Comparison of ENCODE assay signal across 10 mouse cellular contexts in the genomic region with DNA sequence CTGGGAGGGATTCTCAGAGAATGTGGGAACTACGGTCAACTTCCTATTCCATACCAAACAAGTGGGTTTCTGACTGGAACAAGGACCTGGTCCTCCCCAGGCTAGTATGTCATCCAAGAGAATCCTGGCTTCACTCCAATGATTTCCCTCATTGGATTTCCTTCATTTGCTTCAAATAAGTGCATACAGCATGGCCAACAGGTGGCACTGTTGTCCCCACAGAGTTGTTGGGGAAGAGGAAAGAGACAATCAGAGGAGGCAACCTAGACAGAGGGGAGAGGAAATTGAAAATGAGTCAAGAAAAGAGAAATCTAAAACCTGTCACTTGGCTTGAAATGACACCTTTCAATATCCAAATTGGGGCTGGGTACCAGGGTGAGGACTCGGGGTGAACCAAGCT. TPM values are rescaled to one million over a fixed set of nuclear protein-coding genes. Genes with fewer than 3 reads are reported as not detected.
DNase-seq lines count a peak whose midpoint lies in the region; ATAC-seq and TF ChIP-seq lines count a peak whose summit lies in the region.
"Had no signal": no experiment of that assay in that cellular context is flagged by ENCODE, and none has a peak within 500 bp of the region (broad histone marks: within the 10 kb centered on the region; RNA-seq: fewer than 3 reads in every experiment).

No protein-coding gene starts in this region.

- no peaks in the 10 kb centered on the region for H3K9me3 ChIP-seq in intestine, postnatal 0 days (ENCODE audit: control insufficient read depth)
- H3K9me3 ChIP-seq in intestine, embryonic 16.5 days (ENCODE audit: control insufficient read depth, low read length), result no peaks in the 10 kb centered on the region
- H3K9me3 ChIP-seq in embryonic facial prominence, embryonic 14.5 days (ENCODE audit: control insufficient read depth, low read length), result no peaks in the 10 kb centered on the region
- H3K9me3 ChIP-seq: embryonic facial prominence, embryonic 15.5 days had no signal

- H3ac ChIP-seq in C2C12 (ENCODE audit: control insufficient read depth, insufficient read length, low read depth), result no peak overlapping the region

- no peaks in the 10 kb centered on the region for H3K36me3 ChIP-seq in intestine, postnatal 0 days (ENCODE audit: control insufficient read depth, insufficient read depth)
- H3K36me3 ChIP-seq in intestine, embryonic 16.5 days (ENCODE audit: control insufficient read depth, insufficient read depth, low read length), result no peaks in the 10 kb centered on the region
- peaks cover 15% of the 10 kb centered on the region for H3K36me3 ChIP-seq in C2C12 (ENCODE audit: control insufficient read depth, insufficient read depth)
- H3K36me3 ChIP-seq in embryonic facial prominence, embryonic 14.5 days (ENCODE audit: control insufficient read depth, insufficient read depth, low read length), result no peaks in the 10 kb centered on the region
- H3K36me3 ChIP-seq: embryonic facial prominence, embryonic 15.5 days had no signal

- H3K27me3 ChIP-seq in intestine, postnatal 0 days (replicated peaks; ENCODE audit: control insufficient read depth, insufficient read depth, low read length), result peaks cover 67% of the 10 kb centered on the region
- H3K27me3 ChIP-seq in intestine, embryonic 16.5 days (replicated peaks; ENCODE audit: control insufficient read depth, insufficient read depth, low read length), result peaks cover 41% of the 10 kb centered on the region
- H3K27me3 ChIP-seq in C2C12 (ENCODE audit: control insufficient read depth, insufficient read depth, insufficient read length), result no peaks in the 10 kb centered on the region
- peaks cover 70% of the 10 kb centered on the region for H3K27me3 ChIP-seq in embryonic facial prominence, embryonic 14.5 days (replicated peaks; ENCODE audit: control insufficient read depth, insufficient read depth, low read length)

- WGBS in intestine, postnatal 0 days, result 43% methylated on average over 2 of the region's 2 CpGs
- WGBS in intestine, embryonic 16.5 days, result 46% methylated on average over 2 of the region's 2 CpGs
- WGBS in embryonic facial prominence, embryonic 14.5 days, result 58% methylated on average over 2 of the region's 2 CpGs

- DNase-seq in Muller cell, postnatal 12 days (ENCODE audit: inconsistent ontology term), result peak; percentile 46
- peak; percentile 80 for DNase-seq in embryonic facial prominence, embryonic 14.5 days (ENCODE audit: low spot score)
- peak; percentile 72 for DNase-seq in lung, postnatal 10 days
- DNase-seq in frontal cortex, postnatal 36 days (ENCODE audit: low spot score in 2 of 2), result no peak

- H3K4me2 ChIP-seq in intestine, postnatal 0 days (replicated peaks; ENCODE audit: low read depth), result no peak overlapping the region
- no peak overlapping the region for H3K4me2 ChIP-seq in intestine, embryonic 16.5 days (ENCODE audit: low read depth, low read length)
- no peak overlapping the region for H3K4me2 ChIP-seq in embryonic facial prominence, embryonic 14.5 days (ENCODE audit: low read depth, low read length)
- H3K4me2 ChIP-seq: embryonic facial prominence, embryonic 15.5 days had no signal

- no peaks in the 10 kb centered on the region for H3K4me1 ChIP-seq in intestine, postnatal 0 days (replicated peaks; ENCODE audit: control insufficient read depth, insufficient read depth, low read length)
- 0 out of 2 replicates have a peak, but pooled peaks cover 2% of the 10 kb centered on the region for H3K4me1 ChIP-seq in intestine, embryonic 16.5 days (ENCODE audit: control insufficient read depth, insufficient read depth, low read length)
- H3K4me1 ChIP-seq in embryonic facial prominence, embryonic 14.5 days (ENCODE audit: control insufficient read depth, insufficient read depth, low read length), result peaks cover 7% of the 10 kb centered on the region

- no peaks in the 10 kb centered on the region for H3K79me2 ChIP-seq in C2C12 (ENCODE audit: control insufficient read depth, insufficient read depth)

- H3K9ac ChIP-seq in intestine, postnatal 0 days (ENCODE audit: low read depth, low read length), result no peak overlapping the region
- H3K9ac ChIP-seq in intestine, embryonic 16.5 days (ENCODE audit: low read depth, low read length), result no peak overlapping the region
- H3K9ac ChIP-seq in embryonic facial prominence, embryonic 14.5 days (ENCODE audit: low read depth, low read length), result no peak overlapping the region
- H3K9ac ChIP-seq: embryonic facial prominence, embryonic 15.5 days had no signal

- TF ChIP-seq CTCF in intestine, postnatal 0 days (IDR thresholded peaks at IDR 0.05; ENCODE audit: low read depth), result peak; percentile 86
- TF ChIP-seq CTCF in C2C12 (IDR thresholded peaks at IDR 0.05; ENCODE audit: control insufficient read depth, insufficient read depth, insufficient read length), result peak; percentile 10

- H3K27ac ChIP-seq in intestine, postnatal 0 days (ENCODE audit: low read depth, low read length), result no peak overlapping the region
- no peak overlapping the region for H3K27ac ChIP-seq in intestine, embryonic 16.5 days (ENCODE audit: low read length)
- no peak overlapping the region for H3K27ac ChIP-seq in embryonic facial prominence, embryonic 14.5 days (replicated peaks; ENCODE audit: low read depth, low read length)
- H3K27ac ChIP-seq: embryonic facial prominence, embryonic 15.5 days; macrophage had no signal

- no peak overlapping the region for H3K4me3 ChIP-seq in intestine, postnatal 0 days (ENCODE audit: low read depth, low read length)
- no peak overlapping the region for H3K4me3 ChIP-seq in intestine, embryonic 16.5 days (ENCODE audit: low read length)
- no peak overlapping the region for H3K4me3 ChIP-seq in C2C12 (ENCODE audit: insufficient read depth, poor library complexity, severe bottlenecking)
- H3K4me3 ChIP-seq in embryonic facial prominence, embryonic 14.5 days (ENCODE audit: low read depth, low read length), result no peak overlapping the region
- H3K4me3 ChIP-seq: embryonic facial prominence, embryonic 15.5 days had no signal

- H3K79me3 ChIP-seq in C2C12 (ENCODE audit: low read depth), result no peaks in the 10 kb centered on the region

- ATAC-seq in intestine, postnatal 0 days, result no peak
- ATAC-seq in intestine, embryonic 16.5 days, result no peak
- no peak for ATAC-seq in embryonic facial prominence, embryonic 14.5 days (ENCODE audit: low read depth)
- ATAC-seq in frontal cortex, adult (ENCODE audit: low TSS enrichment), result no peak; the same call in 1 of the 2 replicates

TF ChIP-seq in C2C12, 6 proteins besides CTCF, POLR2A, EP300 and RAD21:
- no peak for TF ChIP-seq MYOD1 (IDR thresholded peaks at IDR 0.05; ENCODE audit: control insufficient read depth, insufficient read length, low read depth)
- no peak for TF ChIP-seq MAX (IDR thresholded peaks at IDR 0.05)
- TF ChIP-seq CEBPB (IDR thresholded peaks at IDR 0.05; ENCODE audit: low read depth), result no peak
- TF ChIP-seq FOSL1 (IDR thresholded peaks at IDR 0.05; ENCODE audit: insufficient read depth, low read length, poor library complexity, severe bottlenecking), result no peak
- no peak for TF ChIP-seq MYOG (IDR thresholded peaks at IDR 0.05; ENCODE audit: control insufficient read depth, extremely low read depth, insufficient read length)
- no peak for TF ChIP-seq USF1 (IDR thresholded peaks at IDR 0.05; ENCODE audit: low read depth)

RNA-seq across cellular contexts. Expression of a gene that starts 8.4 kb away (rescaled TPM):
- 0.50 TPM in 1 of 2 replicates, not detected in the other for polyA plus RNA-seq in intestine, postnatal 0 days (2015; fragmentation: Nextera tagmentation; extraction: Ambion mirVana)
- 0.11 and 0.21 TPM in 2 replicates for polyA plus RNA-seq in intestine, embryonic 16.5 days (2015; fragmentation: Nextera tagmentation; extraction: Ambion mirVana)
- polyA plus RNA-seq in C2C12 (2012; fragmentation: generic; extraction: Trizol), result 0.57 TPM
- polyA plus RNA-seq in embryonic facial prominence, embryonic 14.5 days (2014; fragmentation: Nextera tagmentation; extraction: Ambion mirVana), result 0.81 and 1.3 TPM in 2 replicates

RNA-seq across cellular contexts. Expression of a gene that starts 8.7 kb away (rescaled TPM):
- polyA plus RNA-seq in intestine, postnatal 0 days (2015; fragmentation: Nextera tagmentation; extraction: Ambion mirVana), result not detected in 2 replicates
- not detected in 2 replicates for polyA plus RNA-seq in intestine, embryonic 16.5 days (2015; fragmentation: Nextera tagmentation; extraction: Ambion mirVana)
- polyA plus RNA-seq in C2C12 (2012; fragmentation: generic; extraction: Trizol), result not detected
- polyA plus RNA-seq in embryonic facial prominence, embryonic 14.5 days (2014; fragmentation: Nextera tagmentation; extraction: Ambion mirVana), result not detected in 2 replicates
- polyA plus RNA-seq: embryonic facial prominence, embryonic 15.5 days; macrophage had no signal

Comparison
In these comparisons a context has a peak if more than half of its experiments do, and no peak if none do; other contexts are left out.
1. DNase-seq: peak in Muller cell, postnatal 12 days (single experiment), embryonic facial prominence, embryonic 14.5 days (single experiment) and lung, postnatal 10 days (single experiment); none in frontal cortex, postnatal 36 days (0 of 2).